Mouse (Mus musculus): Measurements from ENCODE around the gene Creb3l4.

DNA sequence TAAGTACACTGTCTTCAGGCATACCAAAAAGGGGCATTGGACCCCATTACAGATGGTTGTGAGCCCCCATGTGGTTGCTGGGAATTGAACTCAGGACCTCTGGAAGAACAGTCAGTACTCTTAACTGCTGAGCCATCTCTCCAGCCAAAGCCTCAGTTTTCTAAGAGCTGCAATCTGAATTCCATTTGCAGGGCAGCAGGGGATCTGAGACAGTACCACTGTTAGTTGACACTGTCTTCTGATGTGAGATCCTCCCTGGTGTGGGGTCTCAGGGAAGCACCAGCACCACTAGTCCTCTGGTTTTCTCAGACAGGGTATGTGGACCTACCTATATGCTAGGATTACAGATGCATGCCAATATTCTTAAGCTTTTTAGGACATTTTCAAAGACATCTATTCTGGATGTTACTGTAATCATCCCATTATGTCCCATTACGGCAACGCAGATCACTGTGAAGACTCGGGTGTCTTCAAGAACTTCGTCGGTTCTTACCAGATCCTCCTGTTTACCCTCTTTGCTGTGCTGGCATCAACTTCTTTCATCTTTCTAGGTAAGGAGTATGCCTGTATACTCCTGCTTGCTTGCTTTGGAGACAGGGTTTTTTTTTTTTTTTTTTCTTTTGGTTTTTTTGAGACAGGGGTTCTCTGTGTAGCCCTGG lies 33.3 kb downstream of the Creb3l4 start:
- TF ChIP-seq EP300 (IDR thresholded peaks at IDR 0.05; ENCODE audit: low read length) (no peak), POLR2A (IDR thresholded peaks at IDR 0.05; ENCODE audit: low read depth, low read length) (peak; percentile 29; the same call in 1 of the 2 replicates), ELF1 (IDR thresholded peaks at IDR 0.05; ENCODE audit: low read depth, low read length) (no peak), SMC3 (IDR thresholded peaks at IDR 0.05; ENCODE audit: low read depth, low read length) (no peak), CTCF (conservative IDR thresholded peaks at IDR 0.05 in 1 of 2, IDR thresholded peaks at IDR 0.05 in 1 of 2; ENCODE audit: low read depth in 2 of 2, low read length in 2 of 2) (no peak), MAFK (IDR thresholded peaks at IDR 0.05; ENCODE audit: insufficient replicate concordance, low read length) (no peak), USF1 (IDR thresholded peaks at IDR 0.05; ENCODE audit: low read depth, low read length) (no peak), CHD2 (IDR thresholded peaks at IDR 0.05; ENCODE audit: low read length) (no peak), HCFC1 (IDR thresholded peaks at IDR 0.05; ENCODE audit: low read depth, low read length) (no peak), TBP (conservative IDR thresholded peaks at IDR 0.05; ENCODE audit: low read depth, low read length) (no peak)
